Comparison of ENCODE assay signal across 11 mouse cellular contexts in the genomic region with DNA sequence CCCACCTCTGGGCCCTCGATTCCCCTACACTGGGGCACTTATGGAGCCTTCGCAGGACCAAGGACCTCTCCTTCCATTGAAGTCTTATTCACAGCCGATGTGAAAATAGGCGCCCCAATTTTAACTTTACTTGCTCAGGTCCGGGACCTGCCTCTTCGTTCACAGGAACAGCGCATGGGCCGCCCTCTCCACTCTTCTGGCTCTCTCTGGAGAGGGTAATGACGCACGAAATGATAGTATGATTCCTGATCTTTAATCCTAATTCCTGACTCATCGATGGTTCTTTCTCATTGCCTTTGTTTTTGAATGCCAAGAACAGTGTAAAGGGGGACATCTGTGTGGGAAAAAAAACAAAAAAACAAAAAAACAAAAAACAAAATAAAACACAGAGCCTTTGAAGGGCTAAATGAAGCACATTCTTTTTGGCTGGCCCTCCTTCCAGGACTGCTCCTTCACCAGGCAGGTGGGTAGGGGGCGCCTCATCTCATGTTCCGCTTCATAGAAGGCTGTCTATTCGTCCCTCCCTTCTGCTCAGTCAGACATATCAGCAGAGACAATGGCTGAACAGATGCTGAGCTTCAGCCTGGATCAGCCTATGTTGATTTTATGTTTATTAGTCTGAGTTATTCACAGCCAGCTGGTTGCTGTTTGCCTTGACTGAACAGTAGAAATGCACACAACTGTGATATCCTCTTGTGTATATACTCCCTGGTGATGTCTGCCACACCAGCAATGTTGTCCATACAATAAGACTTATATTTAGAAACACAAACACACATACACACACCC.
DNase-seq lines count a peak whose midpoint lies in the region; ATAC-seq lines count a peak whose summit lies in the region.
"Had no signal": no experiment of that assay in that cellular context is flagged by ENCODE, and none has a peak within 500 bp of the region (broad histone marks: within the 10 kb centered on the region; RNA-seq: fewer than 3 reads in every experiment).

No protein-coding gene starts in this region.

- no peak for ATAC-seq in embryonic facial prominence, embryonic 14.5 days (ENCODE audit: low read depth)
- ATAC-seq in hindbrain, embryonic 12.5 days (ENCODE audit: low FRiP score): peak; percentile 93
- ATAC-seq in midbrain, embryonic 13.5 days: peak; percentile 95

- peak; percentile 10 for DNase-seq in embryonic facial prominence, embryonic 14.5 days (ENCODE audit: low spot score)
- no peak for DNase-seq in embryonic facial prominence, embryonic 10.5 days (ENCODE audit: low spot score)
- DNase-seq in ES-CJ7 (ENCODE audit: low read depth, low spot score): peak; percentile 4
- no peak for DNase-seq in heart, adult 9 months (ENCODE audit: low spot score in 2 of 2)
- no peak for DNase-seq in urinary bladder, postnatal 36 days (ENCODE audit: low spot score in 2 of 2)
- no peak for DNase-seq in left cerebral cortex, adult 18-20 months (ENCODE audit: low spot score in 2 of 2)
- DNase-seq: heart, adult 18-20 months; kidney, adult 2 months had no signal

- H3K27me3 ChIP-seq in embryonic facial prominence, embryonic 14.5 days (replicated peaks; ENCODE audit: control insufficient read depth, insufficient read depth, low read length): no peaks in the 10 kb centered on the region
- H3K27me3 ChIP-seq in embryonic facial prominence, embryonic 10.5 days (replicated peaks; ENCODE audit: low read depth, poor library complexity, severe bottlenecking): no peaks in the 10 kb centered on the region
- H3K27me3 ChIP-seq in hindbrain, embryonic 12.5 days: no peaks in the 10 kb centered on the region
- no peaks in the 10 kb centered on the region for H3K27me3 ChIP-seq in midbrain, embryonic 13.5 days
- H3K27me3 ChIP-seq: liver, embryonic 15.5 days had no signal

- no peaks in the 10 kb centered on the region for H3K36me3 ChIP-seq in embryonic facial prominence, embryonic 14.5 days (ENCODE audit: control insufficient read depth, insufficient read depth, low read length)
- H3K36me3 ChIP-seq in embryonic facial prominence, embryonic 10.5 days (replicated peaks): no peaks in the 10 kb centered on the region
- H3K36me3 ChIP-seq in hindbrain, embryonic 12.5 days: no peaks in the 10 kb centered on the region
- no peaks in the 10 kb centered on the region for H3K36me3 ChIP-seq in midbrain, embryonic 13.5 days
- H3K36me3 ChIP-seq: liver, embryonic 15.5 days had no signal

- no peak overlapping the region for H3K9ac ChIP-seq in embryonic facial prominence, embryonic 14.5 days (ENCODE audit: low read depth, low read length)
- no peak overlapping the region for H3K9ac ChIP-seq in hindbrain, embryonic 12.5 days
- H3K9ac ChIP-seq in midbrain, embryonic 13.5 days (replicated peaks): no peak overlapping the region
- H3K9ac ChIP-seq: liver, embryonic 15.5 days had no signal

- H3K27ac ChIP-seq in embryonic facial prominence, embryonic 14.5 days (replicated peaks; ENCODE audit: low read depth, low read length): no peak overlapping the region
- no peak overlapping the region for H3K27ac ChIP-seq in embryonic facial prominence, embryonic 10.5 days (replicated peaks)
- H3K27ac ChIP-seq in hindbrain, embryonic 12.5 days: no peak overlapping the region
- no peak overlapping the region for H3K27ac ChIP-seq in midbrain, embryonic 13.5 days
- H3K27ac ChIP-seq: liver, embryonic 15.5 days had no signal

- H3K4me1 ChIP-seq in embryonic facial prominence, embryonic 14.5 days (ENCODE audit: control insufficient read depth, insufficient read depth, low read length): no peaks in the 10 kb centered on the region
- no peaks in the 10 kb centered on the region for H3K4me1 ChIP-seq in embryonic facial prominence, embryonic 10.5 days
- H3K4me1 ChIP-seq in hindbrain, embryonic 12.5 days: no peaks in the 10 kb centered on the region
- 0 out of 2 replicates have a peak, but pooled peaks cover 7% of the 10 kb centered on the region for H3K4me1 ChIP-seq in midbrain, embryonic 13.5 days (replicated peaks)
- H3K4me1 ChIP-seq: liver, embryonic 15.5 days had no signal

- H3K4me2 ChIP-seq in embryonic facial prominence, embryonic 14.5 days (ENCODE audit: low read depth, low read length): no peak overlapping the region
- no peak overlapping the region for H3K4me2 ChIP-seq in hindbrain, embryonic 12.5 days (replicated peaks)
- H3K4me2 ChIP-seq in midbrain, embryonic 13.5 days (replicated peaks): no peak overlapping the region
- H3K4me2 ChIP-seq: liver, embryonic 15.5 days had no signal

- 78% methylated on average over 14 of the region's 14 CpGs for WGBS in embryonic facial prominence, embryonic 14.5 days
- 79% methylated on average over 14 of the region's 14 CpGs for WGBS in embryonic facial prominence, embryonic 10.5 days
- WGBS in hindbrain, embryonic 12.5 days: 50% methylated on average over 14 of the region's 14 CpGs
- 55% methylated on average over 14 of the region's 14 CpGs for WGBS in midbrain, embryonic 13.5 days

- no peak overlapping the region for H3K4me3 ChIP-seq in embryonic facial prominence, embryonic 14.5 days (ENCODE audit: low read depth, low read length)
- H3K4me3 ChIP-seq in embryonic facial prominence, embryonic 10.5 days: no peak overlapping the region
- no peak overlapping the region for H3K4me3 ChIP-seq in hindbrain, embryonic 12.5 days
- H3K4me3 ChIP-seq in midbrain, embryonic 13.5 days (replicated peaks): no peak overlapping the region
- H3K4me3 ChIP-seq: liver, embryonic 15.5 days had no signal

- H3K9me3 ChIP-seq in embryonic facial prominence, embryonic 14.5 days (ENCODE audit: control insufficient read depth, low read length): no peaks in the 10 kb centered on the region
- H3K9me3 ChIP-seq in embryonic facial prominence, embryonic 10.5 days: no peaks in the 10 kb centered on the region
- H3K9me3 ChIP-seq in hindbrain, embryonic 12.5 days (replicated peaks): no peaks in the 10 kb centered on the region
- no peaks in the 10 kb centered on the region for H3K9me3 ChIP-seq in midbrain, embryonic 13.5 days
- H3K9me3 ChIP-seq: liver, embryonic 15.5 days had no signal

Comparison
In these comparisons a context has a peak if more than half of its experiments do, and no peak if none do; other contexts are left out.
1. DNase-seq: peak in embryonic facial prominence, embryonic 14.5 days (single experiment) and ES-CJ7 (single experiment); none in embryonic facial prominence, embryonic 10.5 days (single experiment), heart, adult 9 months (0 of 2), urinary bladder, postnatal 36 days (0 of 2) and left cerebral cortex, adult 18-20 months (0 of 2).